Mouse (Mus musculus): ENCODE results near the gene Cpne2. TPM values are rescaled to one million over a fixed set of nuclear protein-coding genes. Genes with fewer than 3 reads are reported as not detected.
A peak's percentile ranks its signal among the peaks of the same experiment; 100 is the strongest.

Cpne2 gene
- polyA plus RNA-seq, 1 experiment from 2014 or later, result 11.2 TPM

DNA sequence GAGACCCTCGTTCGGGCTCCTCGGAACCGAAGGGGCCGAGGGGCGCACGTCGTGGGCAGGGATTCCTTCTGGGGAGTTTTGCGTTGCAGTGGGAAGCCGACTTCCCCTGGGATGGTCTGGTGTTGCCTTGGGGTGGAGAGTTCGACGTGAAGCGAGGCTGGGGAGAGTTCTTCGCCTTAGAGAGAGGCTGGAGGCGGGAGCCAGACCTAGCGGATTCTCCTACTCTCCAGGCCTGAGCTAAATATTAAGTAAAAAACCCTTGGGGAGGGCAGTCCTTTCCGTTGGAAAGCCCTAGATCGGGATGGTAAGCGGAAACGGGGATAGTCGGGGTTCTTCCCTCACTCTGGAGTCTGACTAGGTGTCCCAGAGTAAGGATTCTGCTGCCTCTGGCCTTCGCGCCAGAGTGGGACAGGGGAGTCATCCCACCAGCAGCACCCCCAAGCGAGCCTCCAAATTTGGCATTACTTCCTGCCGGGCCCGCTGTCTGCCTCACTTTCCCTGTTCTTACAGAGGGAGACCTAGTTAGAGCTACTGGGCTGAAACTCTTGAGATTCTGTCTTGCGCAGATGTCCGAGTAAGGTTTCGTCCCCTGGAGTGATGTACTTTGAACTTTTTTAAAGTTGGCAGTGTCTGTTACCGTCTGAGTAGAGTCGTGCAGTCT, 69.8 kb downstream of the Cpne2 start:
- Histone ChIP-seq H3K4me2 (ENCODE audit: low read depth) (peak overlapping the region; percentile 83), H3K27me3 (ENCODE audit: control insufficient read depth, insufficient read depth, low read length) (no peaks in the 10 kb centered on the region), H3K36me3 (ENCODE audit: control insufficient read depth, insufficient read depth, low read length) (no peaks in the 10 kb centered on the region), H3K9ac (ENCODE audit: low read length) (peak overlapping the region; percentile 91), H3K4me1 (ENCODE audit: control insufficient read depth, insufficient read depth, low read length) (peaks cover 7% of the 10 kb centered on the region; the same call in 1 of the 2 replicates), H3K27ac (ENCODE audit: low read depth, low read length) (peak overlapping the region; percentile 69), H3K4me3 (ENCODE audit: low read depth, low read length) (peak overlapping the region; percentile 66), H3K9me3 (ENCODE audit: control insufficient read depth, low read length) (no peaks in the 10 kb centered on the region)
- DNase-seq (ENCODE audit: low spot score), result peak; percentile 54
- ATAC-seq (ENCODE audit: insufficient read depth, low FRiP score, low TSS enrichment), result no peak
- under 1% methylated on average over 31 of the region's 31 CpGs for WGBS

DNA sequence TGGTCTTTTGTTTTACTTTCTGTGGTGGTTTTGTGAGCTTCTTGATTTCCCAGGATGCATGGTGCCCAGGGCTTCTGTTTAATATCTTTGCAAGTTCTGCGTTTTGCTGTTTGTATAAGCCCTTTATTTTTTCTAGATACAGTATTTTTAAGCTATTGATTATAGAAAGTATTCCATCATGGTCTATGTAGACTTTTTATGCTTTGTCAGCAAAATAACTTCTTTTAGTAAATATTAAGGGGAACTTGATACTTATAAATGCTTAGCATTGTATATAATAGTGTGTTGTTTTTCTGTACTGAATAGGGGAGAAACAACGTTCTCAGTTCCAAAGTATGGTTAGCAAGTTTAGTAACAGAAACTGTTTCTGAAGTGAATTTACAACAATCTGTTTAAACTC, 71.2 kb downstream of the Cpne2 start:
- H3K4me1 ChIP-seq (ENCODE audit: control insufficient read depth, insufficient read depth, low read length), result peaks cover 7% of the 10 kb centered on the region; the same call in 1 of the 2 replicates
- H3K36me3 ChIP-seq (ENCODE audit: control insufficient read depth, insufficient read depth, low read length), result no peaks in the 10 kb centered on the region
- H3K27ac ChIP-seq (ENCODE audit: low read depth, low read length), result no peak overlapping the region
- no peak overlapping the region for H3K9ac ChIP-seq (ENCODE audit: low read length)
- no peaks in the 10 kb centered on the region for H3K9me3 ChIP-seq (ENCODE audit: control insufficient read depth, low read length)
- no peak overlapping the region for H3K4me3 ChIP-seq (ENCODE audit: low read depth, low read length)
- DNase-seq (ENCODE audit: low spot score) (no peak), ATAC-seq (ENCODE audit: insufficient read depth, low FRiP score, low TSS enrichment) (no peak)
- H3K4me2 ChIP-seq (ENCODE audit: low read depth), result no peak overlapping the region
- H3K27me3 ChIP-seq (ENCODE audit: control insufficient read depth, insufficient read depth, low read length), result no peaks in the 10 kb centered on the region
- WGBS, result 95% methylated on average over 2 of the region's 2 CpGs

DNA sequence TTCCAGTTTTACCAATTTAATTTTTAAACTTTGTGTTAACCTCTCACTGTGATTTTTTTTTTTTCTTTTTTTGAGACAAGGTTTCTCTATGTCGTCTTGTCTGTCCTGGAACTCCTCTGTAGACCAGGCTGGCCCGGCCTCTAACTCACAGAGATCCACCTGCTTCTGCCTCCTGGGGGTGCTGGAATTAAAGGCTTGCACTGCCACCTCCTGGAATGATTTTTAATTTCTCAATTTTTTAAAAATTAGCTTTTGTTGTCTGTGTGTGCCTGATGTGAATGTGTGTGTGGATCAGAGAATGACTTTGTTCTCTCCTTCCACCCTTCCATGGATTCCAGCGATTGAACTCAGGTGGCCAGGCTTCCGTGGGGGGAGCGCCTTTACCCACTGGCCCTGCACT, 74.3 kb downstream of the Cpne2 start:
- WGBS, result 95% methylated on average over 5 of the region's 5 CpGs
- ATAC-seq (ENCODE audit: insufficient read depth, low FRiP score, low TSS enrichment), result no peak

More for the DNA sequence above, 74.3 kb downstream of the Cpne2 start:
- Histone ChIP-seq H3K27ac (ENCODE audit: low read depth, low read length) (no peak overlapping the region), H3K27me3 (ENCODE audit: control insufficient read depth, insufficient read depth, low read length) (no peaks in the 10 kb centered on the region), H3K4me2 (ENCODE audit: low read depth) (no peak overlapping the region), H3K9me3 (ENCODE audit: control insufficient read depth, low read length) (no peaks in the 10 kb centered on the region), H3K9ac (ENCODE audit: low read length) (no peak overlapping the region), H3K4me3 (ENCODE audit: low read depth, low read length) (no peak overlapping the region), H3K36me3 (ENCODE audit: control insufficient read depth, insufficient read depth, low read length) (no peaks in the 10 kb centered on the region), H3K4me1 (ENCODE audit: control insufficient read depth, insufficient read depth, low read length) (no peaks in the 10 kb centered on the region)
- no peak for DNase-seq (ENCODE audit: low spot score)

Small RNA genes lying within 50 kb of the gene (microRNA-seq; reads per million reads assigned to microRNA genes)
- not detected for gene Mir7072

Other genes starting within 250 kb of the Cpne2 start
- gene Slc12a3, start 203.8 kb upstream of the Cpne2 start, polyA plus RNA-seq (2014; fragmentation: Nextera tagmentation; extraction: Ambion mirVana), result not detected in 2 replicates
- 58.4 and 59.3 TPM in 2 replicates for gene Herpud1, start 146.6 kb upstream of the Cpne2 start, polyA plus RNA-seq (2014; fragmentation: Nextera tagmentation; extraction: Ambion mirVana)
- 0.05 TPM in 1 of 2 replicates, not detected in the other for gene Nlrc5, start 98.6 kb upstream of the Cpne2 start, polyA plus RNA-seq (2014; fragmentation: Nextera tagmentation; extraction: Ambion mirVana)
- 46.3 and 49.8 TPM in 2 replicates for gene Rspry1, start 68.9 kb downstream of the Cpne2 start, polyA plus RNA-seq (2014; fragmentation: Nextera tagmentation; extraction: Ambion mirVana)
- 95.9 and 101 TPM in 2 replicates for gene Fam192a, start 69.0 kb downstream of the Cpne2 start, polyA plus RNA-seq (2014; fragmentation: Nextera tagmentation; extraction: Ambion mirVana)
- 89.6 and 95.5 TPM in 2 replicates for gene Arl2bp, start 133.6 kb downstream of the Cpne2 start, polyA plus RNA-seq (2014; fragmentation: Nextera tagmentation; extraction: Ambion mirVana)
- gene Pllp, start 163.3 kb downstream of the Cpne2 start, polyA plus RNA-seq (2014; fragmentation: Nextera tagmentation; extraction: Ambion mirVana), result 0.42 and 0.56 TPM in 2 replicates
- not detected in 2 replicates for gene Ccl22, start 212.6 kb downstream of the Cpne2 start, polyA plus RNA-seq (2014; fragmentation: Nextera tagmentation; extraction: Ambion mirVana)
- 6.1 and 7.9 TPM in 2 replicates for gene Cx3cl1, start 239.0 kb downstream of the Cpne2 start, polyA plus RNA-seq (2014; fragmentation: Nextera tagmentation; extraction: Ambion mirVana)

All from neural tube, embryonic 11.5 days (tissue).